Mouse (Mus musculus) ES-E14 (cell line): ENCODE results near the gene Erp27. TPM values are rescaled to one million over a fixed set of nuclear protein-coding genes. Genes with fewer than 3 reads are reported as not detected.

ENCODE experiments used
- DNase-seq: peaks from one replicate; pipeline ENCODE4 v3.0.0-alpha.2; 2013; ENCODE audit warnings: low read depth, low spot score
- H3K27ac ChIP-seq: 2 replicates; pipeline ENCODE4 v1.5.1; 2012; ENCODE audit warnings: low read depth, mild to moderate bottlenecking, low read length, moderate library complexity, mixed read lengths; ENCODE audit not compliant: poor library complexity, insufficient read depth, severe bottlenecking
- H3K36me3 ChIP-seq: 2 replicates; pipeline ENCODE4 v1.6.1; 2012; ENCODE audit warnings: mild to moderate bottlenecking, low read length, moderate library complexity, mixed read lengths; ENCODE audit not compliant: control insufficient read depth, poor library complexity, insufficient read depth, severe bottlenecking
- H3K4me1 ChIP-seq, 2 experiments: fragments of 150-350 bp in 1 of 2; sonication (generic) in 1 of 2; 2 replicates each; pipeline ENCODE4 v1.6.1; 2012; ENCODE audit warnings: low read length in 2 of 2, mild to moderate bottlenecking in 1 of 2, mixed read lengths in 1 of 2; ENCODE audit not compliant: control insufficient read depth in 2 of 2, insufficient read depth in 2 of 2, poor library complexity in 1 of 2
- H3K4me3 ChIP-seq, 2 experiments: fragments of 150-350 bp in 1 of 2; sonication (generic) in 1 of 2; 2 replicates each; pipeline ENCODE4 v1.5.1; 2012; ENCODE audit warnings: low read length in 2 of 2, low read depth in 1 of 2, mild to moderate bottlenecking in 1 of 2, mixed read lengths in 1 of 2; ENCODE audit not compliant: insufficient read depth in 1 of 2, poor library complexity in 1 of 2, severe bottlenecking in 1 of 2
- H3K9ac ChIP-seq: 2 replicates; pipeline ENCODE4 v1.6.1; 2012; ENCODE audit warnings: low read depth, mild to moderate bottlenecking, low read length, mixed read lengths; ENCODE audit not compliant: poor library complexity, insufficient read depth, severe bottlenecking
- H3K9me3 ChIP-seq: fragments of 150-350 bp; sonication (generic); 2 replicates; pipeline ENCODE4 v1.6.1; 2012; ENCODE audit warnings: low read depth, mild to moderate bottlenecking, low read length; ENCODE audit not compliant: control insufficient read depth, insufficient read depth
- CHD2 ChIP-seq: IDR thresholded peaks from 2 replicates; pipeline ENCODE4 v1.6.1; 2014; ENCODE audit warnings: mild to moderate bottlenecking, low read depth, low read length, inconsistent platforms
- HCFC1 ChIP-seq: IDR thresholded peaks from 2 replicates; pipeline ENCODE4 v1.6.1; 2012; ENCODE audit warnings: low read length, inconsistent platforms, borderline replicate concordance; ENCODE audit not compliant: insufficient read depth
- MAFK ChIP-seq: IDR thresholded peaks from 2 replicates; pipeline ENCODE4 v1.6.1; 2014; ENCODE audit warnings: mild to moderate bottlenecking, low read depth, low read length, inconsistent platforms; ENCODE audit not compliant: insufficient read depth
- ZC3H11A ChIP-seq: IDR thresholded peaks from 2 replicates; pipeline ENCODE4 v1.6.1; 2012; ENCODE audit warnings: low read depth, mild to moderate bottlenecking, inconsistent platforms, low read length, borderline replicate concordance
- ZNF384 ChIP-seq: IDR thresholded peaks from 2 replicates; pipeline ENCODE4 v1.6.1; 2012; ENCODE audit warnings: low read depth, low read length, inconsistent platforms
- in situ Hi-C, 2 experiments: fragments of 600-800 bp; cut with MboI; formaldehyde crosslinking; loops; one replicate each; pipeline ENCODE4 v1.15.1; 2025; ENCODE audit warnings: low sequenced_read_pairs in 2 of 2, inconsistent platforms in 1 of 2; ENCODE audit not compliant: unreplicated experiment in 2 of 2
- total RNA-seq: library from RNA; depleted of rRNA; stranded (reverse); fragments of 300-350 nt; gene quantifications from 2 replicates; pipeline ENCODE4 v1.2.3, GENCODE M21; 2012; rRNA removed

Erp27 gene
- total RNA-seq, 1 experiment = not detected

GRCm38 (mm10) chr6:136865360-136865759, 56.6 kb downstream of the Erp27 start:
- DNase-seq = no peak
- Histone ChIP-seq H3K4me1 (no peaks in the 10 kb centered on the region), H3K27ac (no peak overlapping the region), H3K4me3 (no peak overlapping the region), H3K9ac (no peak overlapping the region), H3K9me3 (no peaks in the 10 kb centered on the region), H3K36me3 (no peaks in the 10 kb centered on the region)
- no peak for TF ChIP-seq ZNF384
- TF ChIP-seq MAFK = no peak
- no peak for TF ChIP-seq HCFC1
- no peak for TF ChIP-seq CHD2
- TF ChIP-seq ZC3H11A = no peak
- in situ Hi-C loops = no loop called here

- H3K9ac ChIP-seq = no peak overlapping the region
- DNase-seq = no peak
- H3K27ac ChIP-seq = no peak overlapping the region
- no peaks in the 10 kb centered on the region for H3K9me3 ChIP-seq
- in situ Hi-C loops = no loop called here
- TF ChIP-seq ZC3H11A = no peak
- TF ChIP-seq MAFK = no peak
- TF ChIP-seq CHD2 = no peak
- no peak for TF ChIP-seq HCFC1
- TF ChIP-seq ZNF384 = no peak
- no peaks in the 10 kb centered on the region for H3K4me1 ChIP-seq
- H3K4me3 ChIP-seq = no peak overlapping the region
- H3K36me3 ChIP-seq = no peaks in the 10 kb centered on the region
Measured at GRCm38 (mm10) chr6:136861020-136861419, 61.0 kb downstream of the Erp27 start.

- Histone ChIP-seq H3K4me1 (no peaks in the 10 kb centered on the region), H3K36me3 (no peaks in the 10 kb centered on the region), H3K9ac (no peak overlapping the region), H3K4me3 (no peak overlapping the region), H3K9me3 (no peaks in the 10 kb centered on the region), H3K27ac (no peak overlapping the region)
- no peak for TF ChIP-seq CHD2
- TF ChIP-seq HCFC1 = no peak
- TF ChIP-seq ZC3H11A = no peak
- no peak for TF ChIP-seq MAFK
- TF ChIP-seq ZNF384 = no peak
- no peak for DNase-seq
- in situ Hi-C loops = no loop called here
Measured at GRCm38 (mm10) chr6:136858420-136858819, 63.6 kb downstream of the Erp27 start.

GRCm38 (mm10) chr6:136857873-136858260, 64.1 kb downstream of the Erp27 start:
- Histone ChIP-seq H3K4me3 (no peak overlapping the region), H3K4me1 (no peaks in the 10 kb centered on the region), H3K36me3 (no peaks in the 10 kb centered on the region), H3K27ac (no peak overlapping the region), H3K9me3 (no peaks in the 10 kb centered on the region), H3K9ac (no peak overlapping the region)
- no peak for DNase-seq
- in situ Hi-C loops = no loop called here
- TF ChIP-seq MAFK (no peak), ZNF384 (no peak), HCFC1 (no peak), CHD2 (no peak), ZC3H11A (no peak)

Other genes starting within 250 kb of the Erp27 start
- 0.09 and 0.11 TPM in 2 replicates for gene Gucy2c, start 140.4 kb downstream of the Erp27 start, total RNA-seq
- 70.5 and 110 TPM in 2 replicates for gene Hist4h4, start 117.8 kb downstream of the Erp27 start, total RNA-seq
- gene H2afj, start 113.9 kb downstream of the Erp27 start, total RNA-seq = 185 and 274 TPM in 2 replicates
- 0.90 and 1.2 TPM in 2 replicates for gene BC049715, start 94.6 kb downstream of the Erp27 start, total RNA-seq
- 33.5 and 41.7 TPM in 2 replicates for gene Wbp11, start 93.9 kb downstream of the Erp27 start, total RNA-seq
- not detected in 2 replicates for gene Smco3, start 86.7 kb downstream of the Erp27 start, total RNA-seq
- 0.32 TPM in 1 of 2 replicates, not detected in the other for gene Art4, start 64.4 kb downstream of the Erp27 start, total RNA-seq
- gene Mgp, start 46.4 kb downstream of the Erp27 start, total RNA-seq = not detected in 2 replicates
- 0.45 TPM in 1 of 2 replicates, not detected in the other for gene Pde6h, start 1.7 kb upstream of the Erp27 start, total RNA-seq
- gene Arhgdib, start 19.7 kb upstream of the Erp27 start, total RNA-seq = 6.7 and 20.9 TPM in 2 replicates
- gene Rerg, start 248.3 kb upstream of the Erp27 start, total RNA-seq = 0.48 and 1.1 TPM in 2 replicates